Mouse (Mus musculus): Measurements from ENCODE around the gene Dst.

The Dst gene

DNA sequence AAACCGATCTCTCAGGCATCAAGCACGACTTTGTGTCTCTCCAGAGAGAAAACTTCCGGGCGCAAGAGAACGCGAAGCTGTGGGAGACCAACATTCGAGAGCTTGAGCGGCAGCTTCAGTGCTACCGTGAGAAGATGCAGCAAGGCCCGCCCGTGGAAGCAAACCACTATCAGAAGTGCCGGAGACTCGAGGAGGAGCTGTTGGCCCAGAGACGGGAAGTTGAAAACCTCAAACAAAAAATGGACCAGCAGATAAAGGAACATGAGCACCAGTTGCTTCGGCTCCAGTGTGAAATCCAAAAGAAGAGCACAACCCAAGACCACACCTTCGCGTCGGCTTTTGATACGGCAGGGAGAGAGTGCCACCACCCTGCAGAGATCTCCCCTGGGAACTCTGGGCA, 271.7 kb downstream of the Dst start:
- no peak for DNase-seq (ENCODE audit: low spot score)

GRCm38 (mm10) chr1:34182406-34183249, 274.6 kb downstream of the Dst start:
- DNase-seq (ENCODE audit: low spot score): no peak

- no peak for DNase-seq (ENCODE audit: low spot score)
Measured at GRCm38 (mm10) chr1:34183250-34183926, 275.4 kb downstream of the Dst start.

DNA sequence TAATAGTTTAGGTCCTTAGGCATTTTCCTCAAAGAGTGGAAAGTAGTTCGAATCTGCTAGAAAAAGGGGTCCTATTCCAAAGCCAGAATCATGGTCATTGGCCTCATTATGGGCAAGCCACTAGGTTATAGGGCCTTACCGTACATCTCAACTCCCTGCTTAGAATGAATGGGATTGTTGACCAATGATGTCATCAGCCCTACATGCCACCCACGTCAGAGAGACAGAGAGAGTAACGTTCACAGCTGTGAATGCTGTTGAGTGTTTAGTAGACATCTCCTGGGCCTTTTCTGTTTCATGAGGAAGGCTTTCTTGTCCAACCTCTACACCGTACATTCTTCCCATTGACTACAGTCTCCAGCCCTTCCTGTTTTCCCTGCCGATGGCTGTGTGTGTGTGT, 276.2 kb downstream of the Dst start:
- DNase-seq (ENCODE audit: low spot score): no peak

- no peak for DNase-seq (ENCODE audit: low spot score)
Measured at GRCm38 (mm10) chr1:34186033-34186432, 278.0 kb downstream of the Dst start.

- no peak for DNase-seq (ENCODE audit: low spot score)
Measured at GRCm38 (mm10) chr1:34187501-34187900, 279.5 kb downstream of the Dst start.

GRCm38 (mm10) chr1:34188721-34189236, 280.8 kb downstream of the Dst start:
- no peak for DNase-seq (ENCODE audit: low spot score)

DNA sequence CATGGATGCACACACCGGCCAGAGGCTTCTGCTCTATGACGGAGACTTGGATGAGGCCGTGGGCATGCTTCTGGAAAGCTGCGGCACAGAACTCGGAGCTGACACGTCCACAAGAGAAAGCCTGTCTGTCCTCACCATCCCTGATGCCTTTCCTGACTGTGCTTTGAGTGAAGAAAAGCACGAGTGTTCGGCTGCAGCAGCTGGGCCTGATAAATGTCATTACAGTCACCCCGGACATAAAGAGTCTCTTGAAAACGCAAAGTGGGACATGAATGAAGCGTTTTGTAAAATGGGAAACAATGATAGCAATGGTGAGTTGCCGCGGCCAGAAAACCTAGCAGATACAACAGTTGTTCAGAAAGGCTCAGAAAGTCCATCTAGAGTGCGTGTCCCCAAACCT, 281.3 kb downstream of the Dst start:
- no peak for DNase-seq (ENCODE audit: low spot score)

- no peak for DNase-seq (ENCODE audit: low spot score)
Measured at GRCm38 (mm10) chr1:34189970-34190369, 281.9 kb downstream of the Dst start.

GRCm38 (mm10) chr1:34192174-34192573, 284.1 kb downstream of the Dst start:
- DNase-seq (ENCODE audit: low spot score): no peak

- DNase-seq (ENCODE audit: low spot score): no peak
Measured at GRCm38 (mm10) chr1:34200791-34201190, 292.8 kb downstream of the Dst start.

DNA sequence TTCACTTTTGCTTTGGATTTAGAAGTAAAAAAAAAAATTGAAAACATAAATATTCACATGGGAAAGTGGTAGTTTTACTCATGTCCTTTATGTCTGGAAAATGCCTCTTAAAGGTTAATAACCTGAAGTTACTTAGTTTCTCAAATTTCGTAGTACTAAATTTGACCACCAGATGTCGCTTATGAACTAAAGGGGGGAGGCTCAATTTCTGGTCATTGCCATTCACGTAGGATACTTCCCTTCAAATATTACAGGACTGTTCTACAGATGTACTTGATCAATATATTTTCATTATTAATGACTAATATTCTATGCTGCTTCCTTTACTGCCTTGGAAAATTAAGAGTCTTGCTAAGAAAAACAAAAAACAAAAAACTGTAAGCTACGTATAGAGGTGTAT, 293.5 kb downstream of the Dst start:
- no peak for DNase-seq (ENCODE audit: low spot score)

GRCm38 (mm10) chr1:34211704-34212103, 303.7 kb downstream of the Dst start:
- no peak for DNase-seq (ENCODE audit: low spot score)

DNA sequence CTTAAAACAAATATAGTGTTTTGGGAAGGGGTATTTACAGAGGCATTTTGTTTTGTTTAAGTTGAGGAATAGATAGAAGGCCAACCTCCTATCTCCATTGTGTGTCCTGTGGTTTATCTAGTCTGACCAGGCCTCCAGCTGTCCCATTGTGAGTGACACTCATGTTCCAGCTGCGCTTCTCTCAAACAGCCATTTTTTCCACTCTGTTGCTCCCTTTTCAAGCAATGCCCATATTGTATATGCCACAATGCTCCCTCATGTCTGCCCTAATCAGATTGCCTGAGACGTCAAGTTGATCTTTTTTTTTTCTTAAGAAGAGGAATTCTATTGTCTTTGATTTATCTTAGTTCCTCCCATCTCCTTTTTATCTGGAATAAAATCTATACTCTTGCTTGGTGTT, 308.4 kb downstream of the Dst start:
- no peak for DNase-seq (ENCODE audit: low spot score)

- DNase-seq (ENCODE audit: low spot score): peak; percentile 32
Measured at GRCm38 (mm10) chr1:34218323-34218722, 310.3 kb downstream of the Dst start.

- no peak for DNase-seq (ENCODE audit: low spot score)
Measured at GRCm38 (mm10) chr1:34218801-34219200, 310.8 kb downstream of the Dst start.

- no peak for DNase-seq (ENCODE audit: low spot score)
Measured at GRCm38 (mm10) chr1:34220094-34220601, 312.1 kb downstream of the Dst start.

- no peak for DNase-seq (ENCODE audit: low spot score)
Measured at GRCm38 (mm10) chr1:34223866-34224265, 315.8 kb downstream of the Dst start.

DNA sequence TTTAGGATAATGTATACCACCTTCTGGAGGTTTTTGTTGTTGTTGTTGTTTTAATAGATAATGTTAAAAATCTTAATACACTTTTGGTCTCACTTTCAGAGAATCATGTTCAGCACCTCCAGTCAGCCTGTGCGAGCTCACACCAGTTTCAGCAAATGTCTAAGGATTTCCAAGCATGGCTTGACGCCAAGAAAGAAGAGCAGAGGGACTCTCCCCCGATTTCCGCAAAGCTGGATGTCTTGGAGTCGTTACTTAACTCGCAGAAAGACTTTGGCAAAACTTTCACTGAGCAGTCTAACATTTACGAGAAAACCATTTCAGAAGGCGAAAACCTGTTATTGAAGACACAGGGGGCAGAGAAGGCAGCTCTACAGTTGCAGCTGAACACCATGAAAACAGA, 319.7 kb downstream of the Dst start:
- no peak for DNase-seq (ENCODE audit: low spot score)

GRCm38 (mm10) chr1:34231041-34231440, 323.0 kb downstream of the Dst start:
- no peak for DNase-seq (ENCODE audit: low spot score)

DNA sequence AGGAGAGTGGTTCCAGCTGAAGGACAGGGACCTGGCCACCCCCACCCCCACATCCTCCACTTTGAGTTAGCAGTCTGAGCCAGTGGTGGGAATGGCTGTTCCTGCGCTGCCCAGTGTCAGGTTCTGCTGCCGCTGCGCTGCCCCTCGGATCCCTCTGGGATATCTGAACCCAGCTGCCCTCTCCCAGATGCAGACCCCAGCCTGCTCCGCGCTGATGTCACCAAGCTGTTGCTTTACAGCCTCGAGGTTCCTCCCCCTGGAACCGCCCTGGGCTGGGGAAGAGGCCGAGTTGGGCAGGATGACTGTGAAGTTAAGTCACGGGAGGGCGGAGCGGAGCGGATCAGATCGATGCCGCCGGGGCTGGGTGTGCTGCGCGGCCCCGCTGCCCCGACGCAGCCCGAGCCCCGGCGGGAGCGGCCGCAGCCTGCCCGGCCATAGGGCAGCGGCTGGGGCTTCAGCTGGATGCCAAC, 328.3 kb downstream of the Dst start:
- peak; percentile 33 for DNase-seq (ENCODE audit: low spot score)

DNA sequence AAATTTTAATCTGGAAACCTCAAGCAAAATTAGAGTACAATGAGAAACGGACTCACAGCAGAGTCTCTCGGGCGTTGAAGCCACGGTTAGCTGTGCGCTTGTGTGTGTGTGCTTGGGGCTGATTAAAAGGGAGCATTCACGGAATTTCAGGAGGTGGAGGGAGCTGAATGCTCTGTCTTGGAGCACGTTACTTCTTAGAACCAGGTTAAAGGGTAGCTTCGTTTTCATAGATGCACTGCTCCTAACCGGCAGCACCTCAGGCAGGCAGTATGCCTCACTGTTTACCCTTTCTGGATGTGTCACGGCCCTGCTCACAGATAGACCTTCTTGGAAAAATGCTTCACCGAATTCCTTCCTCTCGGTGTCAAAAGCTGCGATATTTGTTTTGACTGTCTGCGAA, 329.2 kb downstream of the Dst start:
- DNase-seq (ENCODE audit: low spot score): no peak

GRCm38 (mm10) chr1:34237689-34238091, 329.7 kb downstream of the Dst start:
- DNase-seq (ENCODE audit: low spot score): no peak
